Mouse (Mus musculus): ENCODE results near the gene Cog2.

Gene Cog2

GRCm38 (mm10) chr8:124571732-124572429 is 51.3 kb downstream of the Cog2 start:
- DNase-seq: peak; percentile 60 to 61

- DNase-seq: no peak
These were observed 51.8 kb downstream of the Cog2 start for GRCm38 (mm10) chr8:124572430-124572775.

- DNase-seq: peak; percentile 79 to 92
These were observed 53.2 kb downstream of the Cog2 start for GRCm38 (mm10) chr8:124573552-124574340.

GRCm38 (mm10) chr8:124575811-124576210 is 55.2 kb downstream of the Cog2 start, which contains the start of gene Capn9:
Gene Capn9, plus strand, starts transcription at chr8:124576111.
- no peak for DNase-seq

- DNase-seq: no peak
These were observed 56.2 kb downstream of the Cog2 start for GRCm38 (mm10) chr8:124576751-124577150.

- DNase-seq: no peak
These were observed 65.3 kb downstream of the Cog2 start for GRCm38 (mm10) chr8:124585718-124586425.

- DNase-seq: no peak
These were observed 66.0 kb downstream of the Cog2 start for GRCm38 (mm10) chr8:124586556-124586955.

- DNase-seq: no peak
These were observed 68.8 kb downstream of the Cog2 start for GRCm38 (mm10) chr8:124589393-124589792.

Data from kidney, adult 8-10 months (tissue).